Mouse (Mus musculus): ENCODE measurements around the gene Vtn.

DNA sequence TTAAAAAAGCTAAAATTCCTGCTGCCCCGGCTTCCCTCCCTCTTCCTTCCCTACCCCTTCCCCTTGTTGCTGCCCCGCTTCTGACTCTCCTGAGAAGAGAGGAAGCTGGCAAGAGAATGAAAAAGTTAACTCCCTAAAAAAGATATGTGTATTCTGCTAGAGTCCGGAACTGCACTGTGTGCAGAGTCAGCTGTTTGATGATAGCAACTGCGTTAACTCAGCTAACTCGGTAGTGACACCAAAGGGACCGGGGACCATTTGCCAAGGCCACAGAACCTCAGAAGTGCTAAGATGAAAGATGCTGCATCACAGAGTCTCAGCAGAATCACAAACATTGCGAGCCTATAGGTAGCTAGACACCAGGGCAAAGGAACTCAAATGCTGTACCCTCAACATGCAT is 31.4 kb upstream of the Vtn start:
- TF ChIP-seq POLR2A (IDR thresholded peaks at IDR 0.05; ENCODE audit: borderline replicate concordance, insufficient read depth, low read length) = no peak
- no peak for TF ChIP-seq CTCF (IDR thresholded peaks at IDR 0.05; ENCODE audit: borderline replicate concordance, insufficient read depth, low read depth, low read length)

Measured in cerebellum, adult 2 months (tissue).